Mouse (Mus musculus) embryonic facial prominence, embryonic 12.5 days (tissue): ENCODE results near the gene Flnb. TPM values are rescaled to one million over a fixed set of nuclear protein-coding genes. Genes with fewer than 3 reads are reported as not detected.

ENCODE experiments used
- ATAC-seq: fragments of 200-750 bp; cut with Nextera tagmentation; 2 replicates; pipeline ENCODE4 v1.8.0; 2017; ENCODE audit not compliant: insufficient number of reproducible peaks, insufficient read depth, low FRiP score, low TSS enrichment
- H3K27ac ChIP-seq: fragments of 300-500 bp; sonication (generic); 2 replicates; pipeline ENCODE4 v1.5.1; 2016; ENCODE audit warnings: mild to moderate bottlenecking
- H3K27me3 ChIP-seq: fragments of 300-500 bp; sonication (generic); 2 replicates; pipeline ENCODE4 v1.6.1; 2016; ENCODE audit warnings: mild to moderate bottlenecking, moderate library complexity
- H3K36me3 ChIP-seq: fragments of 300-500 bp; sonication (generic); 2 replicates; pipeline ENCODE4 v1.6.1; 2016; ENCODE audit warnings: mild to moderate bottlenecking
- H3K4me1 ChIP-seq: fragments of 300-500 bp; sonication (generic); 2 replicates; pipeline ENCODE4 v1.6.1; 2016
- H3K4me2 ChIP-seq: fragments of 300-500 bp; sonication (generic); replicated peaks from 2 replicates; pipeline ENCODE4 v1.6.1; 2016; ENCODE audit warnings: mild to moderate bottlenecking, moderate library complexity
- H3K4me3 ChIP-seq: fragments of 300-500 bp; sonication (generic); 2 replicates; pipeline ENCODE4 v1.5.1; 2016; ENCODE audit warnings: mild to moderate bottlenecking
- H3K9ac ChIP-seq: fragments of 300-500 bp; sonication (generic); 2 replicates; pipeline ENCODE4 v1.6.1; 2016; ENCODE audit warnings: mild to moderate bottlenecking, moderate library complexity
- H3K9me3 ChIP-seq: fragments of 300-500 bp; sonication (generic); 2 replicates; pipeline ENCODE4 v1.6.1; 2016; ENCODE audit warnings: mild to moderate bottlenecking, moderate library complexity
- WGBS: fragments of 180-500 bp; shearing (Covaris S2); methylation state at CpG from one replicate; pipeline ENCODE4 v1.1.7; 2016; 5-methylcytosine and 5-hydroxymethylcytosine counted together
- polyA plus RNA-seq: library from polyadenylated mRNA; unstranded; fragments of >200 nt; fragmentation: Nextera tagmentation; extraction: Ambion mirVana; gene quantifications from 2 replicates; pipeline ENCODE4 v1.2.1, GENCODE M21; 2016

Gene Flnb
- polyA plus RNA-seq, 1 experiment from 2014 or later: 32.9 TPM

DNA sequence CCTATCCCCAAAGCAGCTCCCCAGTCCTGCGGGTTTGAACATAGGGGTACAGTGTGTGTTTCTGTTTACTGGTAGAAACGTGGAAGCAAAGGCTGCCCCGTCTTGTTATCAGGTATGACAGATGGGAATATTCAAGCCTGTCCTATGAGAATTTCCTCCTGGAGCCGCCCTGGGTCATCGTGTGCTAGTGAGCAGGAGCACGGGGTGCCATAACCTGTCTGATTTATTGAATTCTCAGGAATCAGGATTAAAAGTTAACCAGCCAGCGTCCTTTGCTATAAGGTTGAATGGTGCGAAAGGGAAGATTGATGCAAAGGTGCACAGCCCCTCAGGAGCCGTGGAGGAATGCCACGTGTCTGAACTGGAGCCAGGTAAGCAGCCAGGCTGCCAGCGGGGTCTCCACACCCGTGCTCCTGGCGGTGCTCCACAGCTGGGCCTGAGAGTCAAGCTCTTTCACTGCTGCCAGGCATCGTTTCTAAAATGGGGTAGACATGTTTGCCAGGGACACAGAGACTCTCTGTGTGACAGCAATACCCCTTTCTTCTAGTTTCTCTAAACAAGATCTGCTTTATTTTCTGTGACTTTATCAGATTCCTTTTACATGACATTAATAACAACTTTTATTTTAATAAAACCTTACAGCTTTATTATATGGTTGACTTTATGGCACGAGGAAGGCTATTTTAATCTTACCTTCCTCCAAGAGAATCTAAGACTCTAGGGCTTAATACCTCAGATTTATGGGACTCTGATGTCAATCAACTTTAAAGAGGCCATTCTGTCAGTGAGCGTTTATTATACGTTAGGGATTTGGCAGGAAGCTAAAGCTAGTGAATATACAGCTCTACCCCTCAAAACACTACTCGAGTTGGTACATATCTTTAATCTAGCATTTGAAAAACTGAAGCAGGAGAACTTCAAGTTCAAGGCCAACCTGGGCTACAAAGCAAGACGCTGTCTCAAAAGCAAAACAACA, 121.3 kb downstream of the Flnb start:
- no peaks in the 10 kb centered on the region for H3K9me3 ChIP-seq
- 88% methylated on average over 19 of the region's 19 CpGs for WGBS
- no peak for ATAC-seq
- no peak overlapping the region for H3K9ac ChIP-seq
- peaks cover 69% of the 10 kb centered on the region for H3K36me3 ChIP-seq
- no peak overlapping the region for H3K27ac ChIP-seq
- H3K4me2 ChIP-seq: no peak overlapping the region
- no peak overlapping the region for H3K4me3 ChIP-seq
- H3K27me3 ChIP-seq: no peaks in the 10 kb centered on the region
- H3K4me1 ChIP-seq: no peaks in the 10 kb centered on the region

DNA sequence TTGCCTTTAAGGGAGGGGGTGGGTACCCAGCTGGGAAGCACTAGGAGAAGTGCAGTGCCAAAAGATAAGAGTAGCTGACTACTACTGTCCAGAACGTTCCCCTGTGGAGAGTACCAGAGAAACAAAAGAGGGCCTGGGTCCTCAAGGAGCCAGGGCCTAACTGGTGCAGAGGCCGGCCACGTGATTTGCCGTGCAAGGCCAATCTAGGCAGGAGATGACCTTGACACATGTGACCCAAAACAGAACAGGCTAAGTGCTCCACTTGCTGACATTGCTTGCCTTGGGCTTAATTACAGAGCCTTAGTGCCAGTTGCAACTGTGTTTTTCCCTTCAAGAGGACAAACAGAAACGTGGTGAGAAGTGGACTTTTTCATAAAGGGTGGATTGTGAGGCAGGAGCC, 123.7 kb downstream of the Flnb start:
- Histone ChIP-seq H3K4me1 (no peaks in the 10 kb centered on the region), H3K36me3 (peaks cover 76% of the 10 kb centered on the region), H3K9me3 (no peaks in the 10 kb centered on the region), H3K4me2 (no peak overlapping the region), H3K4me3 (no peak overlapping the region), H3K9ac (no peak overlapping the region), H3K27ac (no peak overlapping the region), H3K27me3 (no peaks in the 10 kb centered on the region)
- ATAC-seq: no peak
- 71% methylated on average over 5 of the region's 5 CpGs for WGBS

DNA sequence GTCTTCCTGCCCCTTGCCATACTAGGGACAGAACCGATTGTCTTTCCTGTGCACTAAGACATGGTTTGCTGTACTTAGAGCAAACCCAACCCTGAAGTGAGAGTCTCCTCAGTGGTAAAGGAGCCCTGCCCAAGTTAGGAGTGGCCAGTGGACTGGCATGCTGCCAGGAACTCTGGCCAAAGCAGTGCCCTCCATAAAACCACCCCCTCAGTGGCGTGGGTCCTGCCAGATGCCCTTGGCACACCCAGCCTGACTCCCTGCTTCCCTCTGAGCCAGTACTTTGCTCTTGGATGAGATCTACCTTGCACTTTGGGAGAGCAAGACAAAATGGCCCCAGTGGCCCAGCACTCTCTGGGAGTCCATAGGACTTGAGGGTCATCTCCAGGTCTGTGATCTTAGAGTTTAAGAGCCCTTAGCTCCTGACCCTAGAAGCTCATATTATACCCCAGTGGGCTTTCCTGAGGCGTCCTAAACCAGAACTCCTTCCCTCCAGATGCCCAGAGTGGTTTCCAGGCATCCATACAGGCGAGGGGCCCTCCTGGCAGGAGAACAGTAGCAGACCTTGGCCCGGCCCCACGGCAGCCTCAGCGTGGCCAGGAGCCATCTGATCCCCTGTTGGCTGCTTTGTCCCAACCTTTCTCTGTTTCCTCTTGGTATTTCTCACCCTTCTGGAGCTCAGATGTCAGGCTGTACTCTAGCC, 125.5 kb downstream of the Flnb start:
- WGBS: 77% methylated on average over 7 of the region's 7 CpGs

DNA sequence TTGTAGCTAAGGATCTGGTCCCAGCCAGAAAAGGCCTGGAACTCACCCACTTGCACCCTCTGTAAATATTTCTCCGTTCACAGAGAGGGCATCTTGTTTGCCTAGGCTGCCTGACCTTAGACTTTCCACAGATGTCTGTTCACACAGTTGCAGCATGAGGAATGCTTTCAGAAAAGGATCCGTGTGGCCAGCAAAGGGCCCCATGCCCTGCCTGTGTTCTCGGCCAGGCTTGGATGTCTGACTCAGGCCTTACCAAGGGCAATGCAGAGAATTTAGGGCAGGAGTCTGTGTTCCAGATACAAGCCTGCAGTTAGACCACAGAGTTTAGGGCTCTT, 126.0 kb downstream of the Flnb start:
- H3K9me3 ChIP-seq: no peaks in the 10 kb centered on the region
- no peak for ATAC-seq
- no peaks in the 10 kb centered on the region for H3K4me1 ChIP-seq
- 82% methylated on average over 3 of the region's 3 CpGs for WGBS
- peaks cover 73% of the 10 kb centered on the region for H3K36me3 ChIP-seq
- no peaks in the 10 kb centered on the region for H3K27me3 ChIP-seq
- no peak overlapping the region for H3K27ac ChIP-seq
- no peak overlapping the region for H3K4me3 ChIP-seq
- no peak overlapping the region for H3K9ac ChIP-seq
- H3K4me2 ChIP-seq: no peak overlapping the region

More for the DNA sequence above, 125.5 kb downstream of the Flnb start:
- Histone ChIP-seq H3K27me3 (no peaks in the 10 kb centered on the region), H3K27ac (no peak overlapping the region), H3K4me1 (no peaks in the 10 kb centered on the region), H3K4me3 (no peak overlapping the region), H3K9me3 (no peaks in the 10 kb centered on the region), H3K9ac (no peak overlapping the region), H3K36me3 (peaks cover 71% of the 10 kb centered on the region), H3K4me2 (no peak overlapping the region)
- no peak for ATAC-seq

DNA sequence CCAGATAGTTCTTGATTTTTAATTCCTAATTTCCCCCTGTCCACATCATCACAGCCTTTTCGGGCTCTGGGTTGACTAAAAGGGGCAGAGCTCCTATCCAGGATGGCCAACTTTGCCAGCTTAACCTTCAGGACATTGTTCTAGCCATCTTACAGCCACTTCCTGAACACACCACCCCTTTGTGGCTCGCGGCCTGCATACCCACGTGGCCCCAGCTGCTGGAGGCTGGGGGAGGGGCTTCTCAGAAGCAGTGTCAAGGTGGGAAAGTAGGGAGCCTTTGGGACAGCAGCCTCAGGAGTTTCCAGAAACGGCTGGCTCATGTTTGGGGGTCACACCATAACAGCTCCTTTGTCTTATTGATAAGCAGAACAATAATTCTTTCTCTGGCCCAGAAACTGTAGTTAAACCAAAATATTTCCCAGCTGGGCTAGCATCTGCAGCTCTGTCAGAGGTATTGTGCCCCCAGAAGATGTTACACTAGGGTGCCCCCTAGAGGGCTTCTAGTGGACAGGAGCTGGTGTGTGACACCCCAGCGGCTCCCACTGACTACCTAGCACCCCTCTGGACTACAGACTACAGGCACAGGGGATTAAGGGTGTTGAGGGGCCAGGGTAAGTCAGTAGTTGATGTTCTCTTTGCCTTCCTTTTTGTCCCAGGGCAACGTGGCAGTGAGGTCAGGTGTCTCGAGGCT, 126.7 kb downstream of the Flnb start:
- H3K36me3 ChIP-seq: peaks cover 75% of the 10 kb centered on the region
- no peak overlapping the region for H3K4me2 ChIP-seq
- no peaks in the 10 kb centered on the region for H3K9me3 ChIP-seq
- H3K9ac ChIP-seq: no peak overlapping the region
- ATAC-seq: no peak
- H3K27me3 ChIP-seq: no peaks in the 10 kb centered on the region
- H3K4me1 ChIP-seq: no peaks in the 10 kb centered on the region
- no peak overlapping the region for H3K4me3 ChIP-seq
- 45% methylated on average over 8 of the region's 8 CpGs for WGBS
- no peak overlapping the region for H3K27ac ChIP-seq

DNA sequence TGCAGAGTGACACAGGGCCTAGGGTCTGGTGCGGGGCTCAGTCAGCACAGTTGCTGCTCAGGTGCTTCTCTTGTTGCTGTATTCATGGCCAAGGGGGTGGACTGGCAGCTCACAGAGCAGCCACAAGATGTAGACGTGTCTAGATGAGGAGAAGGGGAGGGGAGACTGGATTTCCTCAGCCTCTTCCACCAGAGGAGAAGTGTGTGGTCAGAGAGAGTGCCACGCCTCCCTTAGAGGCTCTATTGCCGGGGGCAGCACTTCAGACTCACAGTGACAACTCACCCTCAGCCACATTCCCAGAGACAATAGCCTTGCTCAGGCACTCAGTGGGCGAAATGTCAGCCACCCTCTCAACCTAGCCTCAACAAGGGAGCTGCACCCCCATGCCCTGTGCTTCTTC, 127.5 kb downstream of the Flnb start:
- no peak overlapping the region for H3K9ac ChIP-seq
- H3K27ac ChIP-seq: no peak overlapping the region
- ATAC-seq: no peak
- no peaks in the 10 kb centered on the region for H3K27me3 ChIP-seq
- no peaks in the 10 kb centered on the region for H3K9me3 ChIP-seq
- H3K4me1 ChIP-seq: no peaks in the 10 kb centered on the region
- H3K36me3 ChIP-seq: peaks cover 73% of the 10 kb centered on the region
- WGBS: 84% methylated on average over 5 of the region's 5 CpGs
- H3K4me2 ChIP-seq: no peak overlapping the region
- H3K4me3 ChIP-seq: no peak overlapping the region

DNA sequence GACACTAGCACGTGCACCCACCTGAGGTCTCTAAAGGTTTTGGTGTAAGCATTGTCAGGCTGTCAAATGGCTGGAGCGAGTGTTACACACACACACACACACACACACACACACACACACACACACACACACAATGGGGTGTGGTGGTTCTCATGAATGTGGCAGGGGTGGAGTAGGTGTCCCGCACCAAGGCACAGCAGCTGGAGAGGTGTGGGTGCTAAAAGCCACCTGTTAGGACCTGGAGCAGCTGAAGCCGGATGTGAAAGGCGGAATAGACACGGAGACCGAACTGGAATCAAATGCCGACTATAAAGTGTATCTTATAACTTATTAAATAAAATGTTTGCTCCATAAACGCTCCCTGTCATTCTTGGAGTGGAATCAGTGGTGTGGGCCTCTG, 133.5 kb downstream of the Flnb start:
- Histone ChIP-seq H3K36me3 (peaks cover 37% of the 10 kb centered on the region), H3K4me2 (no peak overlapping the region)
- 93% methylated on average over 9 of the region's 9 CpGs for WGBS

DNA sequence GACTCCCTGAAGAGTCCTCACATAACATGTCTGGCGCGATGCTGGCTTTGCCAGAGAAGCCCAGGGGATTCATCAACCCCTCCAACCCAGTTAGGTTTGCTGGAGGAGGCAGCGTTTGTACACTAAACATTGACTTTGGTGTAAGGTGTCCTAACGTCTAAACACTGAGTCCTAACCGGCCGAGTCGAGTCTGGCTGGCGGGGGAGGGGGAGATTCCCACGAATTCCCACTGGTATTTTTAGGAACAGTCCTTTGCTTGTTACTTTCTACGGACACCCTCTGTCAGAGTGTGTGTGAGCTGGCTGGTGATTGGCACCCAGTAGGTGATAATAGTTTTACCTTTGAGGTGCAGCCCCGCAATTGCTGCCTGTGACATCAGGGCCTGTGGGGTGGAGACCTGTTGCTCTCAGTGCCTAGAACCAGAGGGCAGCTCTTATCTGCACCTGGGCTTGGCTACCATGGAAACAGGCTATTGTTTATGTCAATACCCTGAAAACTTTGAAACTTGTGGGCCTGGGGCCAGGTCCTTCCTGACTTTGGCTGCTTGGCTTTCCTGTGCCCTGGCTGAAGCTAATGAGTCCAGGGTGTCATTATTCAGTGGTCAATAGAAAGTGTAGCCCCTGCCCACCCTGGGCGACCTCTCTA, 135.0 kb downstream of the Flnb start:
- peaks cover 36% of the 10 kb centered on the region for H3K36me3 ChIP-seq
- H3K4me2 ChIP-seq: no peak overlapping the region
- H3K4me3 ChIP-seq: no peak overlapping the region
- 26% methylated on average over 12 of the region's 12 CpGs for WGBS
- no peaks in the 10 kb centered on the region for H3K27me3 ChIP-seq
- no peak overlapping the region for H3K27ac ChIP-seq
- peaks cover 13% of the 10 kb centered on the region for H3K4me1 ChIP-seq
- ATAC-seq: peak; percentile 13; the same call in 1 of the 2 replicates
- no peak overlapping the region for H3K9ac ChIP-seq
- H3K9me3 ChIP-seq: no peaks in the 10 kb centered on the region

More for the DNA sequence above, 133.5 kb downstream of the Flnb start:
- Histone ChIP-seq H3K4me1 (peaks cover 13% of the 10 kb centered on the region), H3K27me3 (no peaks in the 10 kb centered on the region), H3K9me3 (no peaks in the 10 kb centered on the region), H3K27ac (no peak overlapping the region), H3K4me3 (no peak overlapping the region), H3K9ac (no peak overlapping the region)
- no peak for ATAC-seq

DNA sequence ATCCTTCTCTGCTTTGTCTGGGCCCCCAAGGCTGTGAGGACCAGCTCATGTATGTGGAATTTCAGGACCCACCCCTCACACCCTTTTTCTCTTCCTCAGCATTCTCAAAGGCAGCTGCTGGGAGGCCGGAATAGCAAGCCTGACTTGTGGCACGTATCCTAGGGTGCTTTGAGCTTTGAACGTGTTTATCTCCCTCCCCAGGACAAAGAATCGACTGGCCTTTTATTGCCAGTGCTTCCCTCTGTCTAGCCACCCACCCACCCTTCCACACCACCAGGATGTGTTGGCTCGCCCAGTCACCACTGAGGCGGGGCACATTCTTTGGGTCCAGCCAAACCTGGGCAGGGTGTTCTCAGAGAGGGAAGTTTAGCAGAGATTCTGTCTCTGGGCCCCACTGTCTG, 136.3 kb downstream of the Flnb start:
- no peaks in the 10 kb centered on the region for H3K27me3 ChIP-seq
- ATAC-seq: no peak
- WGBS: 57% methylated on average over 6 of the region's 6 CpGs
- H3K4me2 ChIP-seq: no peak overlapping the region
- no peaks in the 10 kb centered on the region for H3K9me3 ChIP-seq
- H3K9ac ChIP-seq: no peak overlapping the region
- no peak overlapping the region for H3K27ac ChIP-seq
- peaks cover 13% of the 10 kb centered on the region for H3K4me1 ChIP-seq
- no peak overlapping the region for H3K4me3 ChIP-seq
- peaks cover 24% of the 10 kb centered on the region for H3K36me3 ChIP-seq

DNA sequence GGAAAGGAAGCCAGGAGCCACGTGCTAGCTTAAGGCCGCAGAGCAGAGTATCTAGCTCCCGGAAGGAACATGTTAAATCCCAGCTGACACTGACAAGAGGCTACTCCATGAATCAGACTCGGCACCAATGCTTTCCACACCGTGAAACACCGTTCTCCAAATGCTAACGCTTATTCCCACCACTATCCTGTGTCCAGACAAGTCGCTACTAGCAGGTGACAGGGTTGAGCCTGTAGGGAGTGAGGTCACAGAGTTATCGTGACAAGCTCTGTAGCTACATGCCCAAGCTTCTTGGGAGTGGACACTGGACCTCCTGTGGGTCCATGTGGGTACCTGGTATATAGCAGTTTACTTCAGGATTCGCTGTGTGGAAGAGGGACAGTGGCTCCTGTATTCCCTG, 138.7 kb downstream of the Flnb start:
- Histone ChIP-seq H3K9ac (no peak overlapping the region), H3K4me1 (peaks cover 13% of the 10 kb centered on the region), H3K36me3 (peaks cover 3% of the 10 kb centered on the region; the same call in 1 of the 2 replicates), H3K27ac (no peak overlapping the region), H3K9me3 (no peaks in the 10 kb centered on the region), H3K4me2 (no peak overlapping the region), H3K4me3 (no peak overlapping the region), H3K27me3 (no peaks in the 10 kb centered on the region)
- 73% methylated on average over 10 of the region's 10 CpGs for WGBS
- no peak for ATAC-seq

DNA sequence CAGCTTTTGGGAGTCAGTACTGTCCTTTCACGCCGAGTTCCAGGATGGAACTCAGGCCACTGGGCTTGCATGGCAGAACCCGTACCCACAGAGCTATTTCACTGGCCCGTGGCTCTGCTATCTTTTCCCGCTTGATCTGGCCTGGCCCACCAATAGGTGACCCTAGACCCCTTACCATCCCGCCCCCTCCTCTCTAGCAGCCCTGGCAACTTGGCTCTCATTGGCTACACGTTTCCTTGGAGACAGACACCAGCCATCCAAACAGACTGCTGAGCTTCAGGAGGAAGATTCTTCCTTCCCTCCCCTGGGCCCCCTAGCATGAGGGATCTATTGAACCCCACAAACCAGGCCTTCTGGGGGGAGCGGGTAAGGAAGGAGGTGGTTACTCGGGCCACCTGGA, 139.3 kb downstream of the Flnb start, which contains the start of gene Gm45521:
Gene Gm45521 (plus strand): TSS at position 240 of the 400 bp plus-strand sequence.
- Histone ChIP-seq H3K9ac (no peak within 1 kb of the TSS), H3K4me1 (peaks cover 13% of the 10 kb centered on the region), H3K4me2 (no peak within 1 kb of the TSS), H3K27me3 (no peaks in the 10 kb centered on the region), H3K27ac (no peak within 1 kb of the TSS), H3K36me3 (no peaks in the 10 kb centered on the region), H3K4me3 (no peak within 1 kb of the TSS), H3K9me3 (no peaks in the 10 kb centered on the region)
- no peak for ATAC-seq
- WGBS: 51% methylated on average over 9 of the region's 9 CpGs
